Comparison of ENCODE assay signal across 8 mouse cellular contexts in the genomic region with DNA sequence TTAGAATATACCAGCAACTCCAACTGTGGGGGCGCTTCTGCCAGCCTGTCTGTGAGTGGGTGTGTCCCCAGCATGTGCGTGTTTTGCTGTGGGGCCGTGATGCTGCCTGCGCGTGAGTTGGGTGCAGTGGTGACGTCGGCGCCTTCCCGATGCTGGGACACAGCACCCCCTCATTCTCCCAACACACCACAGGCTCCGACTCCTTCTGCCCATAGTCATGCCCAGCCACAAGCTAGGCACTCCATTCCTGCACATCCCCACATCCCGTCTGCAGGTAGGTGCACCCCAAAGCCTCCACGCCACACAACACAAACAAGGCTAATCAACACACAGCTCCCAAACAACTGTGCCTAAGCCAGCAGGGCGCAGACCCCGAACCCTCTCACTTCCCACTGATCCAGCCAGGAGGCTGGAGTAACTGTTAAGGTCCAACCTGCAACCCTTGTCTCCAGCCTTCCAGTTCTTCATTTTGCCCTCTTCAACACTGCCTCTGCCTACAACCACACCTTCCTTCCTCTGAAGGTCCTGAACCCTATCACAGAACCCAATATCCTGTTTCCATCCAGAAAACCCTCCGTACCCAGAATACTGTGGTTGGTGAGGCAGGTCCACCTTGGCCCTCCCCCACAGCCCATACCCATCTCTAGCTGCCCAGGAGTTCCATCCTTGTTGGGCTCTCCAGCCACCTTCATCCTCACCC. TPM values are rescaled to one million over a fixed set of nuclear protein-coding genes. Genes with fewer than 3 reads are reported as not detected.
A peak's percentile ranks its signal among the peaks of the same experiment; 100 is the strongest.
DNase-seq lines count a peak whose midpoint lies in the region; ATAC-seq lines count a peak whose summit lies in the region.

No protein-coding gene starts in this region.

- peak overlapping the region; percentile 63; the same call in 1 of the 2 replicates for H3K27ac ChIP-seq in midbrain, embryonic 14.5 days (replicated peaks; ENCODE audit: low read depth, low read length)

- peaks cover 53% of the 10 kb centered on the region for H3K27me3 ChIP-seq in midbrain, embryonic 14.5 days (ENCODE audit: control insufficient read depth, insufficient read depth, low read length)

- ATAC-seq in midbrain, embryonic 14.5 days (ENCODE audit: low FRiP score, low TSS enrichment): no peak
- ATAC-seq in megakaryocyte progenitor cell, adult 5-6 weeks (replicated peaks; ENCODE audit: poor library complexity): no peak

- peak overlapping the region; percentile 73 for H3K4me2 ChIP-seq in midbrain, embryonic 14.5 days (ENCODE audit: low read length)

- peak overlapping the region; percentile 54 for H3K4me3 ChIP-seq in midbrain, embryonic 14.5 days (replicated peaks; ENCODE audit: low read depth, low read length)

- H3K36me3 ChIP-seq in midbrain, embryonic 14.5 days (ENCODE audit: control insufficient read depth, insufficient read depth, low read length): peaks cover 31% of the 10 kb centered on the region

- peaks cover 41% of the 10 kb centered on the region for H3K4me1 ChIP-seq in midbrain, embryonic 14.5 days (ENCODE audit: control insufficient read depth, insufficient read depth, low read length)

- no peaks in the 10 kb centered on the region for H3K9me3 ChIP-seq in midbrain, embryonic 14.5 days (ENCODE audit: control insufficient read depth, low read length)

- DNase-seq in adrenal gland, adult 8-10 months: peak; percentile 2
- DNase-seq in adrenal gland, postnatal 36 days: no peak
- peak; percentile 9 for DNase-seq in ovary, postnatal 36 days (ENCODE audit: low spot score)
- no peak for DNase-seq in ovary, postnatal 14 days (ENCODE audit: low spot score)
- peak; percentile 81 to 86 for DNase-seq in frontal cortex, postnatal 36 days (ENCODE audit: low spot score in 2 of 2)
- peak; percentile 76 to 79 for DNase-seq in layer of hippocampus, postnatal 36 days
- DNase-seq in midbrain, embryonic 14.5 days: no peak

- H3K9ac ChIP-seq in midbrain, embryonic 14.5 days (replicated peaks; ENCODE audit: low read length): peak overlapping the region; percentile 69

- WGBS in midbrain, embryonic 14.5 days: 27% methylated on average over 15 of the region's 15 CpGs

RNA-seq across cellular contexts. Expression of a gene that starts 10.0 kb away (rescaled TPM):
- total RNA-seq in adrenal gland, adult 8-10 months (2022): 10 to 100 TPM in 3 of 4 experiments, 1 to 10 TPM in 1; 7.9 to 14.9 (median 13.1) TPM
- total RNA-seq in adrenal gland, postnatal 36 days (2021): 1 to 10 TPM; 6.0 to 7.5 TPM
- 100 to 1,000 TPM; 731 to 733 TPM for total RNA-seq in layer of hippocampus, postnatal 36 days (2021)
- 112 and 144 TPM in 2 replicates for polyA plus RNA-seq in midbrain, embryonic 14.5 days (2014; fragmentation: Nextera tagmentation; extraction: Ambion mirVana)
- 0.30 TPM in 1 of 2 replicates, not detected in the other for total RNA-seq in megakaryocyte progenitor cell, adult 5-6 weeks (2015)
- 0.12 and 0.84 TPM in 2 replicates for total RNA-seq in megakaryocyte progenitor cell, adult 5-6 weeks (2017)

RNA-seq across cellular contexts. Expression of a gene that starts 11.0 kb away (rescaled TPM):
- 10 to 100 TPM; 11.9 to 16.2 (median 13.2) TPM for total RNA-seq in adrenal gland, adult 8-10 months (2022)
- 10 to 100 TPM in 1 of 2 experiments, 1 to 10 TPM in 1; 9.2 to 10.0 TPM for total RNA-seq in adrenal gland, postnatal 36 days (2021)
- total RNA-seq in layer of hippocampus, postnatal 36 days (2021): 10 to 100 TPM; 28.3 to 33.6 TPM
- 45.8 and 53.5 TPM in 2 replicates for polyA plus RNA-seq in midbrain, embryonic 14.5 days (2014; fragmentation: Nextera tagmentation; extraction: Ambion mirVana)
- total RNA-seq in megakaryocyte progenitor cell, adult 5-6 weeks (2015): 0.72 and 1.4 TPM in 2 replicates
- total RNA-seq in megakaryocyte progenitor cell, adult 5-6 weeks (2017): 0.71 and 2.7 TPM in 2 replicates

RNA-seq across cellular contexts. Expression of a gene that starts 12.9 kb away (rescaled TPM):
- 10 to 100 TPM; 35.6 to 40.1 (median 37.3) TPM for total RNA-seq in adrenal gland, adult 8-10 months (2022)
- 10 to 100 TPM; 39.9 to 42.6 TPM for total RNA-seq in adrenal gland, postnatal 36 days (2021)
- total RNA-seq in layer of hippocampus, postnatal 36 days (2021): 1 to 10 TPM; 1.9 to 3.2 TPM
- polyA plus RNA-seq in midbrain, embryonic 14.5 days (2014; fragmentation: Nextera tagmentation; extraction: Ambion mirVana): 1.6 and 2.1 TPM in 2 replicates
- 4.7 and 5.5 TPM in 2 replicates for total RNA-seq in megakaryocyte progenitor cell, adult 5-6 weeks (2015)
- 4.0 and 5.0 TPM in 2 replicates for total RNA-seq in megakaryocyte progenitor cell, adult 5-6 weeks (2017)

RNA-seq across cellular contexts. Expression of a gene that starts 21.5 kb away (rescaled TPM):
- 100 to 1,000 TPM in 2 of 4 experiments, 10 to 100 TPM in 2; 77.2 to 109 (median 89.6) TPM for total RNA-seq in adrenal gland, adult 8-10 months (2022)
- 10 to 100 TPM; 74.7 to 77.8 TPM for total RNA-seq in adrenal gland, postnatal 36 days (2021)
- total RNA-seq in layer of hippocampus, postnatal 36 days (2021): 100 to 1,000 TPM; 164 to 167 TPM
- 300 and 307 TPM in 2 replicates for polyA plus RNA-seq in midbrain, embryonic 14.5 days (2014; fragmentation: Nextera tagmentation; extraction: Ambion mirVana)
- 41.4 and 42.1 TPM in 2 replicates for total RNA-seq in megakaryocyte progenitor cell, adult 5-6 weeks (2015)
- 148 and 184 TPM in 2 replicates for total RNA-seq in megakaryocyte progenitor cell, adult 5-6 weeks (2017)

RNA-seq across cellular contexts. Expression of a gene that starts 23.9 kb away (rescaled TPM):
- 10 to 100 TPM; 11.7 to 21.1 (median 16.6) TPM for total RNA-seq in adrenal gland, adult 8-10 months (2022)
- 1 to 10 TPM; 5.2 to 7.5 TPM for total RNA-seq in adrenal gland, postnatal 36 days (2021)
- 10 to 100 TPM; 28.2 to 30.3 TPM for total RNA-seq in layer of hippocampus, postnatal 36 days (2021)
- 7.2 and 7.7 TPM in 2 replicates for polyA plus RNA-seq in midbrain, embryonic 14.5 days (2014; fragmentation: Nextera tagmentation; extraction: Ambion mirVana)
- total RNA-seq in megakaryocyte progenitor cell, adult 5-6 weeks (2015): 65.8 and 66.4 TPM in 2 replicates
- 15.3 and 17.4 TPM in 2 replicates for total RNA-seq in megakaryocyte progenitor cell, adult 5-6 weeks (2017)

Comparison
In these comparisons a context has a peak if more than half of its experiments do, and no peak if none do; other contexts are left out.
1. DNase-seq: peak in adrenal gland, adult 8-10 months (single experiment), ovary, postnatal 36 days (single experiment), frontal cortex, postnatal 36 days (2 of 2) and layer of hippocampus, postnatal 36 days (2 of 2); none in adrenal gland, postnatal 36 days (0 of 2), ovary, postnatal 14 days (single experiment) and midbrain, embryonic 14.5 days (single experiment).
2. RNA of a gene that starts 10.0 kb away (total RNA-seq): 731 to 733 TPM in layer of hippocampus, postnatal 36 days; 7.9 to 14.9 TPM in adrenal gland, adult 8-10 months, 6.0 to 7.5 TPM in adrenal gland, postnatal 36 days and 0.12 to 0.84 TPM in megakaryocyte progenitor cell, adult 5-6 weeks; every median in the first group is over 10 times any median in the second.
3. RNA of a gene that starts 12.9 kb away (total RNA-seq): 39.9 to 42.6 TPM in adrenal gland, postnatal 36 days and 35.6 to 40.1 TPM in adrenal gland, adult 8-10 months; 4.0 to 5.5 TPM in megakaryocyte progenitor cell, adult 5-6 weeks and 1.9 to 3.2 TPM in layer of hippocampus, postnatal 36 days; every median in the first group is over 4 times any median in the second.